Mouse (Mus musculus): ENCODE measurements at regions not wholly inside any gene's neighbourhood (a gene's known extent, or its start where the extent isn't known, plus 50 kb on each side); places are given as distances from the start of the nearest gene placed in this dataset.

GRCm38 (mm10) chr2:166481362-166481761 lies 232.3 kb downstream of the Prex1 start:
- TF ChIP-seq CTCF (IDR thresholded peaks at IDR 0.05; ENCODE audit: low read depth) (no peak), EP300 (IDR thresholded peaks at IDR 0.05; ENCODE audit: low read depth) (no peak)
